Mouse (Mus musculus): ENCODE data around the gene Usp39. TPM values are rescaled to one million over a fixed set of nuclear protein-coding genes. Genes with fewer than 3 reads are reported as not detected.

Gene Usp39
- total and polyA plus RNA-seq, 3 experiments = 26.3 to 116 (median 100) TPM

DNA sequence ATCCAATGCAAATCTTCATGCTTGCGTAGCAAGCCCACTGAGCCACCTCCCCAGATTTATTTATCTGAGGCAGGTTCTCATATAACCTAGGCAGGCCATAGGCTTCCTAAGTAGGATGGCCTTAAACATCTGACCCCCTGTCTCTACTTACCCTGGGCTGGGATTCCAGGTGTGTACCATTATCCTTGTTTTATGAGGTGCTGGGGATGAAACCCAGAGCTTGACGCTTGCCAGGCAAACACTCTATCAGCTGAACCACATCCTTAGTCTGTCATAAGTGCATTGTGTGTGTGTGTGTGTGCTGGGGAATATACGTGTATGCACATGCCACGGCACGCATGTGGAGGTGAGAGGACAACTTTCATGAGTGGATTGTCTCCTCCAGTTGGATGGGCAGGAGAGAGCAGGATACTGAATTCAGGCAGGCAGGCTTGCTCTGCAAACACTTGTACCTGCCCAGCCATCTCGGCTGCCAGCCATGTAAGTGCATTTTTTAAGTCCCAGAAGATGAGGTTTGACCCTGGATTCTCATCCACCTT is 43.9 kb upstream of the Usp39 start:
- peak overlapping the region; percentile 87 for H3K4me3 ChIP-seq (ENCODE audit: low read depth, low read length)
- ATAC-seq (ENCODE audit: extremely low read depth, insufficient number of reproducible peaks, low FRiP score, poor library complexity, severe bottlenecking) (no peak), DNase-seq (ENCODE audit: low spot score) (no peak)
- H3K9me3 ChIP-seq (replicated peaks) = no peaks in the 10 kb centered on the region
- H3K4me1 ChIP-seq (ENCODE audit: insufficient read depth, low read depth, low read length) = peaks cover 75% of the 10 kb centered on the region
- peaks cover 73% of the 10 kb centered on the region for H3K36me3 ChIP-seq (replicated peaks)
- TF ChIP-seq GATA2 (IDR thresholded peaks at IDR 0.05; ENCODE audit: borderline replicate concordance, low read depth, low read length) (no peak), POLR2AphosphoS5 (IDR thresholded peaks at IDR 0.05; ENCODE audit: insufficient replicate concordance, low read depth, low read length) (no peak), TAL1 (conservative IDR thresholded peaks at IDR 0.05; ENCODE audit: low read depth, low read length) (no peak), CTCF (IDR thresholded peaks at IDR 0.05; ENCODE audit: low read depth, low read length) (no peak), GATA1 (IDR thresholded peaks at IDR 0.05; ENCODE audit: borderline replicate concordance, low read length) (no peak)
- H3K27me3 ChIP-seq (ENCODE audit: insufficient read depth, low read length) = no peaks in the 10 kb centered on the region

GRCm38 (mm10) chr6:72388266-72388665 is 43.3 kb upstream of the Usp39 start:
- peaks cover 68% of the 10 kb centered on the region for H3K36me3 ChIP-seq (replicated peaks)
- no peaks in the 10 kb centered on the region for H3K27me3 ChIP-seq (ENCODE audit: insufficient read depth, low read length)
- ATAC-seq (ENCODE audit: extremely low read depth, insufficient number of reproducible peaks, low FRiP score, poor library complexity, severe bottlenecking) (no peak), DNase-seq (ENCODE audit: low spot score) (no peak)
- peak overlapping the region; percentile 87 for H3K4me3 ChIP-seq (ENCODE audit: low read depth, low read length)
- H3K4me1 ChIP-seq (ENCODE audit: insufficient read depth, low read depth, low read length) = peaks cover 75% of the 10 kb centered on the region
- TF ChIP-seq CTCF (IDR thresholded peaks at IDR 0.05; ENCODE audit: low read depth, low read length) (no peak), GATA2 (IDR thresholded peaks at IDR 0.05; ENCODE audit: borderline replicate concordance, low read depth, low read length) (no peak), POLR2AphosphoS5 (IDR thresholded peaks at IDR 0.05; ENCODE audit: insufficient replicate concordance, low read depth, low read length) (no peak), TAL1 (conservative IDR thresholded peaks at IDR 0.05; ENCODE audit: low read depth, low read length) (no peak), GATA1 (IDR thresholded peaks at IDR 0.05; ENCODE audit: borderline replicate concordance, low read length) (no peak)
- no peaks in the 10 kb centered on the region for H3K9me3 ChIP-seq (replicated peaks)

- peaks cover 75% of the 10 kb centered on the region for H3K4me1 ChIP-seq (ENCODE audit: insufficient read depth, low read depth, low read length)
- H3K36me3 ChIP-seq (replicated peaks) = peaks cover 68% of the 10 kb centered on the region
- H3K9me3 ChIP-seq (replicated peaks) = no peaks in the 10 kb centered on the region
- DNase-seq (ENCODE audit: low spot score) (no peak), ATAC-seq (ENCODE audit: extremely low read depth, insufficient number of reproducible peaks, low FRiP score, poor library complexity, severe bottlenecking) (no peak)
- peak overlapping the region; percentile 87 for H3K4me3 ChIP-seq (ENCODE audit: low read depth, low read length)
- TF ChIP-seq GATA1 (IDR thresholded peaks at IDR 0.05; ENCODE audit: borderline replicate concordance, low read length) = no peak
- no peak for TF ChIP-seq GATA2 (IDR thresholded peaks at IDR 0.05; ENCODE audit: borderline replicate concordance, low read depth, low read length)
- no peak for TF ChIP-seq POLR2AphosphoS5 (IDR thresholded peaks at IDR 0.05; ENCODE audit: insufficient replicate concordance, low read depth, low read length)
- TF ChIP-seq CTCF (IDR thresholded peaks at IDR 0.05; ENCODE audit: low read depth, low read length) = no peak
- no peak for TF ChIP-seq TAL1 (conservative IDR thresholded peaks at IDR 0.05; ENCODE audit: low read depth, low read length)
- no peaks in the 10 kb centered on the region for H3K27me3 ChIP-seq (ENCODE audit: insufficient read depth, low read length)
These were observed 42.8 kb upstream of the Usp39 start for GRCm38 (mm10) chr6:72387816-72388215.

DNA sequence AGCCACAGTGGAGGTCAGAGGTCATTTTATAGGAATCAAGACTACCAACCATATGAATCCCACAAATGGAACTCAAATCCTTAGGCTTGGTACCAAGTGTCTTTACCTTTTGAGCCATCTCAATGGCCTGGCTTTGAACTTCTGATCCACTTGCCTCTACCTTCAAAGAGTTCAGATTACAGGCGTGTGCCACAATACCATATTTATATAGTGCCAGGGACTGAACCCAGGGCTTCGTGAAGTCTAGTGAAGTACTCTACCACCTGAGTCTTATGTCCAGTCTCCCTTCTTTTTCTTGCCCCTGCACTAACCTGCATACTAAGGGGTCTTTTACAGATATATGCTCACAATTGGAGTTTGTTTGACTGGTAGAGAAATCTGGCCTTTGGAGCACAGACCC is 41.6 kb upstream of the Usp39 start:
- no peak for ATAC-seq (ENCODE audit: extremely low read depth, insufficient number of reproducible peaks, low FRiP score, poor library complexity, severe bottlenecking)
- no peak for DNase-seq (ENCODE audit: low spot score)
- TF ChIP-seq CTCF (IDR thresholded peaks at IDR 0.05; ENCODE audit: low read depth, low read length) (no peak), TAL1 (conservative IDR thresholded peaks at IDR 0.05; ENCODE audit: low read depth, low read length) (no peak), GATA1 (IDR thresholded peaks at IDR 0.05; ENCODE audit: borderline replicate concordance, low read length) (no peak), POLR2AphosphoS5 (IDR thresholded peaks at IDR 0.05; ENCODE audit: insufficient replicate concordance, low read depth, low read length) (no peak), GATA2 (IDR thresholded peaks at IDR 0.05; ENCODE audit: borderline replicate concordance, low read depth, low read length) (no peak)
- Histone ChIP-seq H3K4me1 (ENCODE audit: insufficient read depth, low read depth, low read length) (peaks cover 76% of the 10 kb centered on the region), H3K36me3 (replicated peaks) (peaks cover 63% of the 10 kb centered on the region), H3K27me3 (ENCODE audit: insufficient read depth, low read length) (no peaks in the 10 kb centered on the region), H3K4me3 (ENCODE audit: low read depth, low read length) (no peak overlapping the region; the same call in 1 of the 2 replicates), H3K9me3 (replicated peaks) (no peaks in the 10 kb centered on the region)

GRCm38 (mm10) chr6:72385258-72385657 is 40.3 kb upstream of the Usp39 start:
- no peaks in the 10 kb centered on the region for H3K27me3 ChIP-seq (ENCODE audit: insufficient read depth, low read length)
- no peaks in the 10 kb centered on the region for H3K9me3 ChIP-seq (replicated peaks)
- no peak for TF ChIP-seq POLR2AphosphoS5 (IDR thresholded peaks at IDR 0.05; ENCODE audit: insufficient replicate concordance, low read depth, low read length)
- no peak for TF ChIP-seq CTCF (IDR thresholded peaks at IDR 0.05; ENCODE audit: low read depth, low read length)
- no peak for TF ChIP-seq GATA1 (IDR thresholded peaks at IDR 0.05; ENCODE audit: borderline replicate concordance, low read length)
- TF ChIP-seq TAL1 (conservative IDR thresholded peaks at IDR 0.05; ENCODE audit: low read depth, low read length) = no peak
- no peak for TF ChIP-seq GATA2 (IDR thresholded peaks at IDR 0.05; ENCODE audit: borderline replicate concordance, low read depth, low read length)
- peaks cover 81% of the 10 kb centered on the region for H3K4me1 ChIP-seq (ENCODE audit: insufficient read depth, low read depth, low read length)
- peaks cover 60% of the 10 kb centered on the region for H3K36me3 ChIP-seq (replicated peaks)
- peak overlapping the region; percentile 1; the same call in 1 of the 2 replicates for H3K4me3 ChIP-seq (ENCODE audit: low read depth, low read length)
- DNase-seq (ENCODE audit: low spot score) = no peak
- ATAC-seq (ENCODE audit: extremely low read depth, insufficient number of reproducible peaks, low FRiP score, poor library complexity, severe bottlenecking) = no peak

DNA sequence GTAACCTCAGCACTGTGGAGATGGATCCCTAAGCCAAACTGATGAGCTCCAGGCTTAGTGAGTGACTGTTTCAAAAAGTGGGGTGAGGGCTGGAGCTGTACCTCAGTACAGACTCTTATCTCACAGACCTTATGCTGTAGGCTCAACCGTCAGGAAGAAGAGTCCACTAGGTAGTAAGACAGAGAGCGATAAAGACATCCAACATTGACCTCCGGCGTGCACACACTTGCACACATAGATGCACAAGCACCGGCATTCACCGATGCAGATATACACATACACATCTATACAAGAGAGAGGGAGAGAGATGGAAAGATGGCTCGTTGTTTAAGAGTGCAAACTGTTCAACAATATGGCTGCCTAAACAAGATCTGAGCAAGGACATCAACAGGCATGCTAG is 39.0 kb upstream of the Usp39 start:
- H3K4me3 ChIP-seq (ENCODE audit: low read depth, low read length) = no peak overlapping the region
- TF ChIP-seq TAL1 (conservative IDR thresholded peaks at IDR 0.05; ENCODE audit: low read depth, low read length) (peak; percentile 91), CTCF (IDR thresholded peaks at IDR 0.05; ENCODE audit: low read depth, low read length) (no peak), GATA1 (IDR thresholded peaks at IDR 0.05; ENCODE audit: borderline replicate concordance, low read length) (no peak), POLR2AphosphoS5 (IDR thresholded peaks at IDR 0.05; ENCODE audit: insufficient replicate concordance, low read depth, low read length) (peak; percentile 76; the same call in 1 of the 2 replicates), GATA2 (IDR thresholded peaks at IDR 0.05; ENCODE audit: borderline replicate concordance, low read depth, low read length) (no peak)
- peaks cover 52% of the 10 kb centered on the region for H3K36me3 ChIP-seq (replicated peaks)
- no peaks in the 10 kb centered on the region for H3K27me3 ChIP-seq (ENCODE audit: insufficient read depth, low read length)
- peaks cover 82% of the 10 kb centered on the region for H3K4me1 ChIP-seq (ENCODE audit: insufficient read depth, low read depth, low read length)
- ATAC-seq (ENCODE audit: extremely low read depth, insufficient number of reproducible peaks, low FRiP score, poor library complexity, severe bottlenecking) (peak; percentile 86), DNase-seq (ENCODE audit: low spot score) (peak; percentile 52)
- no peaks in the 10 kb centered on the region for H3K9me3 ChIP-seq (replicated peaks)
